Mouse (Mus musculus) kidney, adult 2 months (tissue): ENCODE measurements around the gene Cryge.

Experiments
- CTCF ChIP-seq: fragments of 200-500 bp; conservative IDR thresholded peaks from 2 replicates; pipeline ENCODE4 v1.5.1; 2011; ENCODE audit warnings: low read depth, mild to moderate bottlenecking, control low read depth, low read length, moderate library complexity, mixed read lengths; ENCODE audit not compliant: insufficient read depth, insufficient read length
- POLR2A ChIP-seq: fragments of 200-500 bp; IDR thresholded peaks from one replicate; pipeline ENCODE4 v1.6.1; 2011; ENCODE audit warnings: low read depth, low read length, control low read depth

GRCm38 (mm10) chr1:65075607-65076006 lies 24.7 kb upstream of the Cryge start:
- TF ChIP-seq CTCF (no peak), POLR2A (no peak)
